Mouse (Mus musculus) thymus, postnatal 36 days (tissue): ENCODE data around the gene Olfr1353.
"Not testable (repeated sequence)": the region's sequence is repeated elsewhere in the genome, so short reads cannot be mapped to it uniquely, and the experiment has no call there.

Experiments
- DNase-seq, 2 experiments: peaks; one replicate each; pipeline ENCODE4 v3.0.0; 2022; ENCODE audit warnings: mixed read lengths in 2 of 2

Olfr1353 gene

DNA sequence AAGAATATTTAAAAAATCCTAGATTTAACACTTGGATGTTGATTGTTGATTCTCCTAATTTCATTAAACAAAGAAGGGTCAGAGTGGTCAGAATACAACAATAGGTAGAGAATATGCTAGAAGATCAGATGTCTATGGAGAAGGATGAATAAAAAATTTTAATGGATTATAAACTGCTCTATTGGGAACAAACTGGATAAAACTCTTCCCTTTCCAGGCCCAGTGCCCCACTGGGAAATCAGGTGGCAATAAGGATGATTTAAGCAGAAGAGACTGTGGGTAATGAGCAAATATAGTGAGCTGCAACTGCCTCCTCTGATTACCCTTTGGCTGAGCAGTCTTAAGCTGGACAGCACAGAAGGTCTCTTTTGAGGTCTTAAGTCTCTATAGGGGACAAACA lies at the start of gene Olfr1353:
Olfr1353 (plus strand) TSS at position 301 of the 400 bp plus-strand sequence.
- DNase-seq, result not testable (repeated sequence)

DNA sequence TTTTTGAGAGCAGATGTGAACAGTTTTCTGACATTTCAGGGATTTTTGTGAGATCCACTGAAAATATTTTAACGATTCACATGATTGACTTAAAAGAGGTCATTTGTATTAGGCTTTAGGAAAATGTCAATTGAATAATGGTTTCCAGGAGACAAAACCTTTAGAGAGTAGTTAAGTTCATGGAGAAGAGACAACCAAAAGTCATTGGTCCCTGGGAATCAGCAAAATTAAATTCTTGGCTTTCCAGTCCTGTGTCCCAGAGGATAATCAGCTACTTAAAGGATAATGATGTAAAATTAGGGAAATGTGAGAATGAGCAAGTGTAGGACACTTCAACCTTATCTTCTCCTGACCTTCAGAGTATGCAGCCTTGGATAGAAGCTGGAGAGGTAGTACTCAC lies 12.8 kb upstream of the Olfr1353 start, which contains the start of gene Olfr8:
Olfr8 (plus strand) TSS at position 301 of the 400 bp plus-strand sequence.
- not testable (repeated sequence) for DNase-seq

DNA sequence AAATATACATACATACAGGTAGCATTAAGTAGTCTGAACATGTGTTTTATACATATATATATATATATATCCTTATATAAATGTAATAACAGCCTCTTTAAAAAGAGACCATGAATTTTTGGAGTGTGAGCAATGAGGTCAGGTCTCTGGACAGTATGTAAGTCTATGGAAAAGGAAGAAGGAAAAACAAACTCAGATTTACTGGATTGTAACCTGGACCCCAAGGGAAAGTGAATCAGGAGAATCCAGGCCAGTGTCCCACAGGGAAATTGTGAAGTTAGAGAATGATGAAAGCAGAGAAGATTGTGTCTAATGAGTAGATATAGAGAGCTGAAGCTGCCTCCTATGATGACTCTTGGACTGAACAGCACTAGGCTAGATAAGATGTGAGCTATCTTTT lies 17.6 kb downstream of the Olfr1353 start, which contains the start of gene Olfr1352:
Olfr1352 (plus strand) TSS at position 301 of the 400 bp plus-strand sequence.
- no peak for DNase-seq

DNA sequence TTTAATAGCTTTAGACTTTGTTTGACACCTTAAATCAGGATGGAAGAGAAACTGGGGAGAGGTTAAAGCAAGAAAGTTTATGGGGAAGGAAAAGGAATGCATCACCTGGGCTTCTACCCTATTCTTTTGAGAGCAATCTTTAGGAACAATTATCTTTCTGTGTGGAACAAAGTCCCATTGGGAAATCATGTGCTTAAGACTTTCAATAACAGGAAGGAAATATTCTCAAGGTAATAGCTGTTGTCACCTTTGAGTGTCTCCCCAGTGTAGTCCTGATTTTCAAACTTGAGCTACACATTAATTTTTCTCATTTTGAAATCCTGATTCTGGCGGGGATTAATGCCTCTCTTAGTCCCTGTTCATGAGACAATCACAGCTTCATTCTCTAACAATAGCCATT lies 49.1 kb downstream of the Olfr1353 start, which contains the start of gene Olfr1351:
Olfr1351 (plus strand) TSS at position 301 of the 400 bp plus-strand sequence.
- DNase-seq, result no peak
